Mouse (Mus musculus): Measurements from ENCODE around the gene Zfp869. TPM values are rescaled to one million over a fixed set of nuclear protein-coding genes. Genes with fewer than 3 reads are reported as not detected.
"Not testable (repeated sequence)": the region's sequence is repeated elsewhere in the genome, so short reads cannot be mapped to it uniquely, and the experiment has no call there.

Zfp869 gene
- 28.5 and 31.6 TPM in 2 replicates for polyA plus RNA-seq (2016; fragmentation: Nextera tagmentation; extraction: Ambion mirVana)

DNA sequence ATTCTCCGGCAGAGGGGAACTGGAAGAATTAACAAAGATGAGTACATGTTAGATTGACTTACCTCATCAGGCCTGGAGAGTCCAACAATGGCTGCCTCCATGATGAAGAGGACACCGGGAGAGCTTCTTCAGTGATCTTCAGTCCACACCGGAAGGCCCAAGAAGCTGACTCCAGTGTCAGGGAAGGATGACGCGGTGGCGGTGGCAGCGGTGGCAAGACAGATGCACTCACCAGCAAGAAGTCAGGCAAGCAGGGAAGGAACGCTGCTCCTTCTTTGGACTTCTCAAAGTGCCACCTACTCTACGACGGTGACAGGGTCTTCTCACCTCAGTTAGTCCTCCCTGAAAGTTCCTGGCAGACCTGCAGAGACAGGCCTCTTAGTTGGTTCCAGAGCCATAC lies at the start of gene Zfp869:
Zfp869 (minus strand) TSS at position 101 of the 400 bp plus-strand sequence.
- not testable (repeated sequence) for H3K4me2 ChIP-seq (replicated peaks); H3K9me3 ChIP-seq (replicated peaks); H3K4me1 ChIP-seq; H3K9ac ChIP-seq; H3K27me3 ChIP-seq; H3K4me3 ChIP-seq; ATAC-seq (ENCODE audit: low FRiP score); H3K27ac ChIP-seq
- H3K36me3 ChIP-seq: peaks cover 53% of the 10 kb centered on the region
- WGBS: 96% methylated on average over 10 of the region's 10 CpGs

DNA sequence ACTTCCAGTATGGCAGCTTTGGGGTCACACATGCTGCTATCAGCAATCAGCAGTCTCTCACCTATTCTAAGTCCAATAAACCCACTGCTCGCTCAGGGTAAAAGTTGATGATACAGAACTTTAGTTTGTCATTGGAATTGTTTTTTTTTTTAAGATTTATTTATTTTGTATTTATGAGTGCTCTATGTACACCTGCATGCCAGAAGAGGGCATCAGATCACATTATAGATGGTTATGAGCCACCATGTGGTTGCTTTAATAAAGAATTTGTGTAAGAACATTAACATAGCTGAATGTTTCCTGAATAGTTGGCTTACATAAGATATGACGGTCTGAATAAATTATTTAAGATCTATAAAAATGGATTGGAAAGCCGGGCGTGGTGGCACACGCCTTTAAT lies 47.8 kb upstream of the Zfp869 start:
- ATAC-seq (ENCODE audit: low FRiP score): no peak
- Histone ChIP-seq H3K4me3 (no peak overlapping the region), H3K4me1 (no peaks in the 10 kb centered on the region), H3K36me3 (peaks cover 45% of the 10 kb centered on the region), H3K9me3 (replicated peaks) (no peaks in the 10 kb centered on the region), H3K27ac (no peak overlapping the region), H3K27me3 (no peaks in the 10 kb centered on the region), H3K4me2 (replicated peaks) (no peak overlapping the region), H3K9ac (no peak overlapping the region)
- WGBS: 95% methylated on average over 5 of the region's 5 CpGs

GRCm38 (mm10) chr8:69752437-69752836 lies 41.9 kb upstream of the Zfp869 start:
- Histone ChIP-seq H3K27ac (no peak overlapping the region), H3K27me3 (no peaks in the 10 kb centered on the region), H3K4me3 (no peak overlapping the region), H3K4me1 (peaks cover 9% of the 10 kb centered on the region), H3K9me3 (replicated peaks) (no peaks in the 10 kb centered on the region), H3K9ac (no peak overlapping the region), H3K36me3 (peaks cover 8% of the 10 kb centered on the region), H3K4me2 (replicated peaks) (no peak overlapping the region)
- no peak for ATAC-seq (ENCODE audit: low FRiP score)
- 87% methylated on average over 2 of the region's 2 CpGs for whole genome bisulfite sequencing

- WGBS: 3% methylated on average over 48 of the region's 48 CpGs
Measured at GRCm38 (mm10) chr8:69749544-69750454, 39.3 kb upstream of the Zfp869 start, which contains the start of gene Zfp963. TSS of gene Zfp963 (minus strand) at chr8:69749970.

DNA sequence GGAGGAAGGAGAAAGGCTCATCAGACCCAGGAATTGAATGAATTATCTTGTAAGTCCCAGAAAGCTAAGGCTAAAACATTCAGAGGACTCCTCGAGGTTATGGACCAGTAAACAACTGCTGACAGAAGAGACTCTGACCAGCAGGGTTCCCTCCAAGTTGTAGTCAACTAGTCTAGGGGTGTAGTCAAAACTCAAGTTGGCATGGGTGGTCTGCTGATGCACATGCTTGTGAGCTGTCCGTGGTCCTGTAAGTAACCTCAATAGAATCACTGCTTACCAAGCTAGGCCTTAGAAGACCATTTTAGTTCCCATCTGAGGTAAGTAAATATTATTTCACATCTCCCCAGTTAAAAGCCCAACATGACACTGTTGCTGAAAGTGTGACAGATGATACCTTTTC lies 30.7 kb upstream of the Zfp869 start:
- no peaks in the 10 kb centered on the region for H3K9me3 ChIP-seq (replicated peaks)
- H3K27me3 ChIP-seq: no peaks in the 10 kb centered on the region
- H3K4me3 ChIP-seq: no peak overlapping the region
- ATAC-seq (ENCODE audit: low FRiP score): no peak
- H3K4me1 ChIP-seq: no peaks in the 10 kb centered on the region
- no peak overlapping the region for H3K9ac ChIP-seq
- H3K4me2 ChIP-seq (replicated peaks): no peak overlapping the region
- H3K27ac ChIP-seq: no peak overlapping the region
- H3K36me3 ChIP-seq: peaks cover 19% of the 10 kb centered on the region
- WGBS: 86% methylated on average over 2 of the region's 2 CpGs

More at GRCm38 (mm10) chr8:69749544-69750454, 39.3 kb upstream of the Zfp869 start, which contains the start of gene Zfp963:
- H3K27me3 ChIP-seq: no peaks in the 10 kb centered on the region
- peaks cover 9% of the 10 kb centered on the region for H3K4me1 ChIP-seq
- H3K4me2 ChIP-seq (replicated peaks): peak within 1 kb of the TSS; percentile 45
- peak within 1 kb of the TSS; percentile 99 for H3K27ac ChIP-seq
- H3K4me3 ChIP-seq: peak within 1 kb of the TSS; percentile 72
- peak within 1 kb of the TSS; percentile 89 for H3K9ac ChIP-seq
- H3K9me3 ChIP-seq (replicated peaks): no peaks in the 10 kb centered on the region
- H3K36me3 ChIP-seq: no peaks in the 10 kb centered on the region; the same call in 1 of the 2 replicates
- peak; percentile 99 for ATAC-seq (ENCODE audit: low FRiP score)

GRCm38 (mm10) chr8:69740763-69741162 lies 30.2 kb upstream of the Zfp869 start:
- H3K36me3 ChIP-seq: peaks cover 19% of the 10 kb centered on the region
- ATAC-seq (ENCODE audit: low FRiP score): no peak
- H3K9ac ChIP-seq: no peak overlapping the region
- no peaks in the 10 kb centered on the region for H3K27me3 ChIP-seq
- no peaks in the 10 kb centered on the region for H3K9me3 ChIP-seq (replicated peaks)
- no peak overlapping the region for H3K4me3 ChIP-seq
- H3K4me1 ChIP-seq: no peaks in the 10 kb centered on the region
- no peak overlapping the region for H3K27ac ChIP-seq
- H3K4me2 ChIP-seq (replicated peaks): no peak overlapping the region
- 89% methylated on average over 6 of the region's 6 CpGs for WGBS

- no peak overlapping the region for H3K27ac ChIP-seq
- 80% methylated on average over 1 of the region's 1 CpGs for WGBS
- no peaks in the 10 kb centered on the region for H3K9me3 ChIP-seq (replicated peaks)
- no peak overlapping the region for H3K4me3 ChIP-seq
- no peaks in the 10 kb centered on the region for H3K4me1 ChIP-seq
- no peak for ATAC-seq (ENCODE audit: low FRiP score)
- no peaks in the 10 kb centered on the region for H3K27me3 ChIP-seq
- no peaks in the 10 kb centered on the region for H3K36me3 ChIP-seq
- no peak overlapping the region for H3K9ac ChIP-seq
- no peak overlapping the region for H3K4me2 ChIP-seq (replicated peaks)
Measured at GRCm38 (mm10) chr8:69735495-69735894, 25.0 kb upstream of the Zfp869 start.

- H3K9me3 ChIP-seq (replicated peaks): no peaks in the 10 kb centered on the region
- H3K9ac ChIP-seq: 0 out of 2 replicates have a peak overlapping the region, but pooled peaks have one; percentile 32
- peaks cover 14% of the 10 kb centered on the region for H3K4me1 ChIP-seq
- peak overlapping the region; percentile 64; the same call in 1 of the 2 replicates for H3K27ac ChIP-seq
- H3K4me3 ChIP-seq: peak overlapping the region; percentile 93
- no peaks in the 10 kb centered on the region for H3K27me3 ChIP-seq
- WGBS: 45% methylated on average over 5 of the region's 5 CpGs
- ATAC-seq (ENCODE audit: low FRiP score): peak; percentile 57
- H3K4me2 ChIP-seq (replicated peaks): peak overlapping the region; percentile 51
- H3K36me3 ChIP-seq: 0 out of 2 replicates have a peak, but pooled peaks cover 5% of the 10 kb centered on the region
Measured at GRCm38 (mm10) chr8:69717232-69717580, 6.7 kb upstream of the Zfp869 start.

DNA sequence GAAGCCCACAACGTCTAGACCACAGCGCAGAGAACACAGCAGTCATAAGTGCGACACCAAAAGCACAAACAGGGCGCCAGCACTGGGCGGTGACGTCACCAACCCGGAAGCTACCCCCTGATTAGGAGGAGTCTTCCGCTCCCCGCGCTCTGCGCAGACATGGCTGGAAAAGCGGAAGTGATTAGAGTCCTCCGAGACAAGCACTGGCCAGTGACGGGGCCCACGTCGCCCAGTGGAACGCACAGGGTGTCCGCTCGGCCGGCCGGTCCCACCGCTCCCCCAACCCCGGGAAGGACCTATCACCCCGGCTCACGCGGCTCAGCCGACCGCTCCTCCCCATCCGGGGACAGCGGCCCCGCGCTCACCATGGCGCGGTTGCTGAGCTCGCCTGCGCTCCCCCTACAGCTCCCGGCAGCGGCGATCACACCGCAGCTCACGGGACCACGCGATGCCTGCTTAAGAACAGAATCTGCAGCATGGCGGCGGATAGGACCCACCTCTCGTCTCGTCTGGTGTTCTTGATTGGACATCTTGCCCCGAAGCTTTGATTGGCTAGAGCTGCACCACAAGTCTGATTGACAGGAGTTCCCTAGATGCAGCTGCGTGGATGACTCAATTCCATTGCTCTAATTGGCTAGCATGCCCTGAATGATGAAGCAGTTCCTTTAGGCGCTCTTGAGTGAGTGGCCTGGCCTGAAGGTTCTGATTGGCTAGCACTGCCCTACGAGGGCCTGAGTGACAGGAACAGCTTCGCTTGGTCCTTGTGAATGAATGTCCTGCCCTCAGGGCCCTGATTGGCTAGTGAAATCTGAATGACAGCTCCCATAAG lies 6.1 kb upstream of the Zfp869 start:
- Histone ChIP-seq H3K9me3 (replicated peaks) (no peaks in the 10 kb centered on the region), H3K27me3 (no peaks in the 10 kb centered on the region), H3K36me3 (0 out of 2 replicates have a peak, but pooled peaks cover 5% of the 10 kb centered on the region), H3K4me1 (peaks cover 14% of the 10 kb centered on the region), H3K27ac (peak overlapping the region; percentile 100), H3K9ac (peak overlapping the region; percentile 96), H3K4me2 (replicated peaks) (peak overlapping the region; percentile 52), H3K4me3 (peak overlapping the region; percentile 93)
- under 1% methylated on average over 48 of the region's 52 CpGs for WGBS
- ATAC-seq (ENCODE audit: low FRiP score): peak; percentile 100

DNA sequence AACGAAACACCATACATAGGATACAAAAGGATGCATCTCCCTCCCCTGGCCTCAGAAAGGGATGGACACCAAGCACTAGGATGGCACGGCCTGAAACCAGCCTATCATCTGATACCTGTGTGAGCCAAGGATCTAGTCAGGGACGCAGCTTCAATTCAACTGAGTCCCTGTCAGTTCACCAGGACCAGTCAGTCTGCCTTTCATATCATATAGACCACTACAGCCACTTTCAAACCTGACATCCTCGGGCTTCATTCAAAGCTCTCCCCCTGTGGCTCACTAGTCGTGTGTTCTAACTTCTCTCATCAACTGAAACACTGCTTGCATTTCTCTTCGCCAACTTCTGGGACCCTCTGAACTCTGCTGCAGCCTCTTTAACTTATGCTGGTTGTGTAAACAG lies 4.8 kb upstream of the Zfp869 start:
- peak overlapping the region; percentile 49 for H3K9ac ChIP-seq

GRCm38 (mm10) chr8:69713516-69713915 lies 3.0 kb upstream of the Zfp869 start:
- Histone ChIP-seq H3K9me3 (replicated peaks) (no peaks in the 10 kb centered on the region), H3K36me3 (peaks cover 24% of the 10 kb centered on the region), H3K4me1 (peaks cover 14% of the 10 kb centered on the region), H3K9ac (no peak overlapping the region), H3K4me3 (no peak overlapping the region), H3K4me2 (replicated peaks) (no peak overlapping the region), H3K27me3 (no peaks in the 10 kb centered on the region), H3K27ac (no peak overlapping the region)
- WGBS: 90% methylated on average over 8 of the region's 8 CpGs
- no peak for ATAC-seq (ENCODE audit: low FRiP score)

More for the DNA sequence above, 4.8 kb upstream of the Zfp869 start:
- no peaks in the 10 kb centered on the region for H3K27me3 ChIP-seq
- H3K4me1 ChIP-seq: peaks cover 14% of the 10 kb centered on the region
- no peak for ATAC-seq (ENCODE audit: low FRiP score)
- WGBS: 86% methylated on average over 6 of the region's 6 CpGs
- H3K9me3 ChIP-seq (replicated peaks): no peaks in the 10 kb centered on the region
- H3K36me3 ChIP-seq: peaks cover 7% of the 10 kb centered on the region; the same call in 1 of the 2 replicates
- peak overlapping the region; percentile 93; the same call in 1 of the 2 replicates for H3K4me3 ChIP-seq
- H3K27ac ChIP-seq: no peak overlapping the region
- H3K4me2 ChIP-seq (replicated peaks): peak overlapping the region; percentile 52

GRCm38 (mm10) chr8:69701810-69702209 lies 8.7 kb downstream of the Zfp869 start:
- H3K27me3 ChIP-seq: no peaks in the 10 kb centered on the region
- 71% methylated on average over 6 of the region's 6 CpGs for WGBS
- no peak for ATAC-seq (ENCODE audit: low FRiP score)
- no peak overlapping the region for H3K27ac ChIP-seq
- H3K4me2 ChIP-seq (replicated peaks): no peak overlapping the region
- H3K9ac ChIP-seq: no peak overlapping the region
- peaks cover 36% of the 10 kb centered on the region for H3K36me3 ChIP-seq
- H3K4me3 ChIP-seq: no peak overlapping the region
- H3K9me3 ChIP-seq (replicated peaks): no peaks in the 10 kb centered on the region
- no peaks in the 10 kb centered on the region for H3K4me1 ChIP-seq
